Mouse (Mus musculus): Measurements from ENCODE around the gene Myo1d. TPM values are rescaled to one million over a fixed set of nuclear protein-coding genes. Genes with fewer than 3 reads are reported as not detected.

Myo1d gene
- polyA plus RNA-seq, 1 experiment from 2014 or later = 50.1 TPM

GRCm38 (mm10) chr11:80508361-80509175, 271.3 kb downstream of the Myo1d start:
- Histone ChIP-seq H3K27me3 (replicated peaks; ENCODE audit: control insufficient read depth, insufficient read depth, low read length) (no peaks in the 10 kb centered on the region), H3K9me3 (ENCODE audit: control insufficient read depth, low read length) (no peaks in the 10 kb centered on the region), H3K27ac (ENCODE audit: low read depth) (no peak overlapping the region), H3K4me2 (ENCODE audit: low read length) (no peak overlapping the region), H3K4me3 (ENCODE audit: low read depth, low read length) (no peak overlapping the region), H3K36me3 (ENCODE audit: control insufficient read depth, insufficient read depth, low read length) (no peaks in the 10 kb centered on the region), H3K4me1 (replicated peaks; ENCODE audit: control insufficient read depth, insufficient read depth, low read length) (peaks cover 12% of the 10 kb centered on the region; the same call in 1 of the 2 replicates), H3K9ac (ENCODE audit: low read length) (no peak overlapping the region)
- WGBS = 48% methylated on average over 19 of the region's 19 CpGs
- ATAC-seq (replicated peaks; ENCODE audit: low FRiP score, low TSS enrichment, low read depth) (no peak), DNase-seq (ENCODE audit: low spot score) (no peak)

DNA sequence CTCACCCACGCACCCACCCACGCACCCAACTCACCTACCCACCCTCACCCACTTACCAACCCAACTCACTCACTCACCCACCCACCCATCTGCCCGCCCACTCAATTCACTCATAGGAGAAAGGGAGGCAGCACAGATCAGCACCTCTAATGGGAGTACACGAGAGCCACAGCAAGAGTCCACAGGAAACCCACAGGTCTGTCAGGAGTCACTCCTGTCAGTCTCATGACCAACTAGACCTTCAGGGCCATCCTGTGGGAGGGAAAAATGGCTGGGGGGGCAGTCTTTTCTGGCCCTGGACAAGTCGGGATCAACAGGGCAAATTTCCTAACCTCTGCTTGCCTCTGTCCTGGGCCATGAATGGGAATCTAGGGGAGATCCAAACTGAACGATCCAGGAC, 272.0 kb downstream of the Myo1d start:
- Histone ChIP-seq H3K9me3 (ENCODE audit: control insufficient read depth, low read length) (no peaks in the 10 kb centered on the region), H3K4me3 (ENCODE audit: low read depth, low read length) (no peak overlapping the region), H3K9ac (ENCODE audit: low read length) (no peak overlapping the region), H3K4me2 (ENCODE audit: low read length) (no peak overlapping the region), H3K27ac (ENCODE audit: low read depth) (no peak overlapping the region), H3K36me3 (ENCODE audit: control insufficient read depth, insufficient read depth, low read length) (no peaks in the 10 kb centered on the region), H3K4me1 (replicated peaks; ENCODE audit: control insufficient read depth, insufficient read depth, low read length) (peaks cover 12% of the 10 kb centered on the region; the same call in 1 of the 2 replicates), H3K27me3 (replicated peaks; ENCODE audit: control insufficient read depth, insufficient read depth, low read length) (no peaks in the 10 kb centered on the region)
- ATAC-seq (replicated peaks; ENCODE audit: low FRiP score, low TSS enrichment, low read depth) (no peak), DNase-seq (ENCODE audit: low spot score) (no peak)
- 91% methylated on average over 6 of the region's 6 CpGs for WGBS

DNA sequence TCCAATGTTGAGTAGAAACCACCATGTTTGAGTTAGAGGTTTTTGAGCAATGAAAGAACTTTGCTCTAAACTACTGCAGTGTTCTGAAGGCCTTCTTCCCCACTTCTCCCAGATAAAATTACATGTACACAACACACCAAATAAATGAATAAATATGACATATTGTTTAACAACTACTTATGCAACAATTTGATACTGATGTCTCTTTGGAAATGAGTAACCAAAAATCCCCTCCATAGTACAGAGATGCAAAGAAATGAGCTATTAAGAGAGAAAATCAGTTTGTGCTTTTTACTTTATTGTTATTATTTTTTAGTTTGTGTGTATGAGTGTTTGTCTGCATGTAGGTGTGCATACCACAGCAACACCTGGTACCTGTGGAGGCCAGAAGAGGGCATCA, 273.3 kb downstream of the Myo1d start:
- no peak overlapping the region for H3K4me3 ChIP-seq (ENCODE audit: low read depth, low read length)

GRCm38 (mm10) chr11:80505581-80505980, 274.2 kb downstream of the Myo1d start:
- Histone ChIP-seq H3K27ac (ENCODE audit: low read depth) (no peak overlapping the region), H3K36me3 (ENCODE audit: control insufficient read depth, insufficient read depth, low read length) (no peaks in the 10 kb centered on the region), H3K4me1 (replicated peaks; ENCODE audit: control insufficient read depth, insufficient read depth, low read length) (peaks cover 12% of the 10 kb centered on the region; the same call in 1 of the 2 replicates), H3K9me3 (ENCODE audit: control insufficient read depth, low read length) (no peaks in the 10 kb centered on the region), H3K9ac (ENCODE audit: low read length) (no peak overlapping the region), H3K4me3 (ENCODE audit: low read depth, low read length) (no peak overlapping the region), H3K4me2 (ENCODE audit: low read length) (no peak overlapping the region), H3K27me3 (replicated peaks; ENCODE audit: control insufficient read depth, insufficient read depth, low read length) (no peaks in the 10 kb centered on the region)
- WGBS = 84% methylated on average over 3 of the region's 3 CpGs
- no peak for DNase-seq (ENCODE audit: low spot score)
- no peak for ATAC-seq (replicated peaks; ENCODE audit: low FRiP score, low TSS enrichment, low read depth)

More for the DNA sequence above, 273.3 kb downstream of the Myo1d start:
- Histone ChIP-seq H3K27ac (ENCODE audit: low read depth) (no peak overlapping the region), H3K27me3 (replicated peaks; ENCODE audit: control insufficient read depth, insufficient read depth, low read length) (no peaks in the 10 kb centered on the region), H3K9me3 (ENCODE audit: control insufficient read depth, low read length) (no peaks in the 10 kb centered on the region), H3K4me2 (ENCODE audit: low read length) (no peak overlapping the region), H3K9ac (ENCODE audit: low read length) (no peak overlapping the region), H3K36me3 (ENCODE audit: control insufficient read depth, insufficient read depth, low read length) (no peaks in the 10 kb centered on the region), H3K4me1 (replicated peaks; ENCODE audit: control insufficient read depth, insufficient read depth, low read length) (peaks cover 12% of the 10 kb centered on the region; the same call in 1 of the 2 replicates)
- ATAC-seq (replicated peaks; ENCODE audit: low FRiP score, low TSS enrichment, low read depth) (no peak), DNase-seq (ENCODE audit: low spot score) (no peak)

- H3K9me3 ChIP-seq (ENCODE audit: control insufficient read depth, low read length) = no peaks in the 10 kb centered on the region
- no peaks in the 10 kb centered on the region for H3K36me3 ChIP-seq (ENCODE audit: control insufficient read depth, insufficient read depth, low read length)
- no peak overlapping the region for H3K4me3 ChIP-seq (ENCODE audit: low read depth, low read length)
- no peak overlapping the region for H3K4me2 ChIP-seq (ENCODE audit: low read length)
- DNase-seq (ENCODE audit: low spot score) (no peak), ATAC-seq (replicated peaks; ENCODE audit: low FRiP score, low TSS enrichment, low read depth) (no peak)
- no peak overlapping the region for H3K27ac ChIP-seq (ENCODE audit: low read depth)
- peaks cover 12% of the 10 kb centered on the region; the same call in 1 of the 2 replicates for H3K4me1 ChIP-seq (replicated peaks; ENCODE audit: control insufficient read depth, insufficient read depth, low read length)
- H3K9ac ChIP-seq (ENCODE audit: low read length) = no peak overlapping the region
- 56% methylated on average over 6 of the region's 6 CpGs for WGBS
- no peaks in the 10 kb centered on the region for H3K27me3 ChIP-seq (replicated peaks; ENCODE audit: control insufficient read depth, insufficient read depth, low read length)
Observed at GRCm38 (mm10) chr11:80504519-80505385, 275.1 kb downstream of the Myo1d start.

DNA sequence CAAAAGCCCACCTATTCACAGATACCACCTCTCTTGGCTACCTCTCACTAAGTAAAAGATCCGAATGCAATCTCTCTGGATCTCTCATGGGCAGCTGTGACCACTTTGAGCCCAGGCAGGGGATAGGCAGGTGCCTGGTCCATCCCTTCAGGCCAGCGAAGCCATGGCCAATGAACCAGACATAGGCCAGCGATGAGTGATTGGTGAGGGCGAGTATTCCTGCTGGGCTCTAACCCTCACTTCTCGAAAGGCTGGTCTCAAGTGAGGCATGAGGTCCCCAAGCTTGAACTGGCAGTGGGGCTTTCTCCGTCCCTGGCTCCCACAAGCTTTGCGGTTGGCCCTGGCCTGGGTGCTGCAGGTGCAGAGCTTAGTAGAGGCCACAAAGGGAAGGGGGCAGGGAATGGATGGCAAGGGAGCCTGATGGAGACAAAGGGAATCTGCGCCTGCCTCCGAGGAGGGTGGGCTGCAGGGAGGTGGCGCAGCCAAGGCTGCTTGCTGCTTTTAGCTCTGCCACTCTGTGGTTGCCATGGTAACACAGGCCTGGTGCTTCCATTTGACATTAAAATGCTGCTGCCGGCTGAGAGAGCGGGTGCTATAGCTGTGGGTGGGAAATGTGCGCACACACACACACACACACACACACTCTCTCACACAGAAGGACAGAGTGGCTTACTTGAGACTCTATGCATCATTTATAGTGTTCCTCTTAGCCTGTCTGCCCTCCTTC, 275.9 kb downstream of the Myo1d start:
- Histone ChIP-seq H3K4me3 (ENCODE audit: low read depth, low read length) (no peak overlapping the region), H3K27me3 (replicated peaks; ENCODE audit: control insufficient read depth, insufficient read depth, low read length) (no peaks in the 10 kb centered on the region), H3K9me3 (ENCODE audit: control insufficient read depth, low read length) (no peaks in the 10 kb centered on the region), H3K36me3 (ENCODE audit: control insufficient read depth, insufficient read depth, low read length) (no peaks in the 10 kb centered on the region), H3K4me1 (replicated peaks; ENCODE audit: control insufficient read depth, insufficient read depth, low read length) (peaks cover 12% of the 10 kb centered on the region; the same call in 1 of the 2 replicates), H3K9ac (ENCODE audit: low read length) (no peak overlapping the region), H3K4me2 (ENCODE audit: low read length) (no peak overlapping the region), H3K27ac (ENCODE audit: low read depth) (no peak overlapping the region)
- DNase-seq (ENCODE audit: low spot score) (no peak), ATAC-seq (replicated peaks; ENCODE audit: low FRiP score, low TSS enrichment, low read depth) (peak; percentile 68)
- 47% methylated on average over 13 of the region's 13 CpGs for WGBS

GRCm38 (mm10) chr11:80503281-80503680, 276.5 kb downstream of the Myo1d start:
- H3K27me3 ChIP-seq (replicated peaks; ENCODE audit: control insufficient read depth, insufficient read depth, low read length) = no peaks in the 10 kb centered on the region
- H3K27ac ChIP-seq (ENCODE audit: low read depth) = no peak overlapping the region
- H3K4me2 ChIP-seq (ENCODE audit: low read length) = no peak overlapping the region
- H3K36me3 ChIP-seq (ENCODE audit: control insufficient read depth, insufficient read depth, low read length) = no peaks in the 10 kb centered on the region
- no peaks in the 10 kb centered on the region for H3K9me3 ChIP-seq (ENCODE audit: control insufficient read depth, low read length)
- ATAC-seq (replicated peaks; ENCODE audit: low FRiP score, low TSS enrichment, low read depth) (no peak), DNase-seq (ENCODE audit: low spot score) (no peak)
- H3K4me1 ChIP-seq (replicated peaks; ENCODE audit: control insufficient read depth, insufficient read depth, low read length) = peaks cover 11% of the 10 kb centered on the region; the same call in 1 of the 2 replicates
- H3K4me3 ChIP-seq (ENCODE audit: low read depth, low read length) = no peak overlapping the region
- H3K9ac ChIP-seq (ENCODE audit: low read length) = no peak overlapping the region
- 85% methylated on average over 6 of the region's 6 CpGs for WGBS

DNA sequence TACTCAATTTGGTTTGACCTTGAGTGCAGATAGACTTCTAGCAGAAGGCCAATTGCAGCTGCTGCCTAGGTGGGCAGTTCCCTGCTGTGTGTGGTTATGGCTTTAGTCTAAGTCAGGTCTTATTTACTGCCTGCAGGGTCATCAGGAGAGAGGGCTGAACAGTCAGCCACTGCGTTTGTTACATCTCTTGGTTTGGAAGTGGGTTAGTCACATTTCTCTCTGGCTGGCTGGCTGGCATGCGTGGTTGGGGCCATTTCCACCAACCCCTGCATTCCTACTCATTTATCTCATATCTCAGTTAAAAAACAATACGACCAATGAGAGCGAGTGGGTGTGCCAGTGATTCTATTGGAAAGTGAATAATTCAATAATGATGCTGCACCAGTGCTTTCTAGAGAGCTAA, 280.3 kb downstream of the Myo1d start:
- no peak overlapping the region for H3K4me3 ChIP-seq (ENCODE audit: low read depth, low read length)
- DNase-seq (ENCODE audit: low spot score) = no peak
- peaks cover 8% of the 10 kb centered on the region; the same call in 1 of the 2 replicates for H3K4me1 ChIP-seq (replicated peaks; ENCODE audit: control insufficient read depth, insufficient read depth, low read length)
- no peaks in the 10 kb centered on the region for H3K36me3 ChIP-seq (ENCODE audit: control insufficient read depth, insufficient read depth, low read length)
- no peak overlapping the region for H3K4me2 ChIP-seq (ENCODE audit: low read length)
- H3K9me3 ChIP-seq (ENCODE audit: control insufficient read depth, low read length) = no peaks in the 10 kb centered on the region
- H3K27ac ChIP-seq (ENCODE audit: low read depth) = no peak overlapping the region
- no peaks in the 10 kb centered on the region for H3K27me3 ChIP-seq (replicated peaks; ENCODE audit: control insufficient read depth, insufficient read depth, low read length)
- WGBS = 68% methylated on average over 4 of the region's 4 CpGs
- no peak overlapping the region for H3K9ac ChIP-seq (ENCODE audit: low read length)
- no peak for ATAC-seq (replicated peaks; ENCODE audit: low FRiP score, low TSS enrichment, low read depth)

All from intestine, embryonic 14.5 days (tissue).